ENCODE assay signal across 16 mouse cellular contexts in genomic region chr6:61210061-61210737, GRCm38 (mm10). TPM values are rescaled to one million over a fixed set of nuclear protein-coding genes. Genes with fewer than 3 reads are reported as not detected.
DNase-seq lines count a peak whose midpoint lies in the region; ATAC-seq lines count a peak whose summit lies in the region.
"Had no signal": no experiment of that assay in that cellular context is flagged by ENCODE, and none has a peak within 500 bp of the region (broad histone marks: within the 10 kb centered on the region; RNA-seq: fewer than 3 reads in every experiment).

No protein-coding gene starts in this region.

- peak; percentile 37 for DNase-seq in forebrain, embryonic 14.5 days (ENCODE audit: low spot score)
- DNase-seq in 3T3-L1 (ENCODE audit: low read depth, low spot score): peak; percentile 65
- DNase-seq in mesoderm, embryonic 11.5 days (ENCODE audit: low read depth, low spot score): peak; percentile 44
- no peak for DNase-seq in left cerebral cortex, postnatal 25 days (ENCODE audit: low spot score in 2 of 2)
- DNase-seq in cerebellum, postnatal 25 days: no peak
- DNase-seq: adrenal gland, postnatal 25 days; cerebellum, adult 11-12 months; heart, postnatal 14 days; liver, embryonic 13.5 days; lung, postnatal 4 days; thymus, postnatal 25 days had no signal

- no peaks in the 10 kb centered on the region for H3K9me3 ChIP-seq in forebrain, embryonic 14.5 days (replicated peaks; ENCODE audit: control insufficient read depth, low read length)
- H3K9me3 ChIP-seq in forebrain, embryonic 12.5 days: no peaks in the 10 kb centered on the region
- no peaks in the 10 kb centered on the region for H3K9me3 ChIP-seq in forebrain, embryonic 16.5 days (ENCODE audit: control insufficient read depth, low read length)
- H3K9me3 ChIP-seq in intestine, embryonic 15.5 days: no peaks in the 10 kb centered on the region
- H3K9me3 ChIP-seq: embryonic facial prominence, embryonic 10.5 days; liver, embryonic 13.5 days had no signal

- no peaks in the 10 kb centered on the region for H3K36me3 ChIP-seq in forebrain, embryonic 14.5 days (ENCODE audit: control insufficient read depth, insufficient read depth, low read length)
- no peaks in the 10 kb centered on the region for H3K36me3 ChIP-seq in forebrain, embryonic 12.5 days (replicated peaks)
- no peaks in the 10 kb centered on the region for H3K36me3 ChIP-seq in forebrain, embryonic 16.5 days (ENCODE audit: control insufficient read depth, insufficient read depth)
- no peaks in the 10 kb centered on the region for H3K36me3 ChIP-seq in intestine, embryonic 15.5 days
- H3K36me3 ChIP-seq: embryonic facial prominence, embryonic 10.5 days; liver, embryonic 13.5 days had no signal

- H3K4me1 ChIP-seq in forebrain, embryonic 14.5 days (ENCODE audit: control insufficient read depth, insufficient read depth, low read length): peaks cover 5% of the 10 kb centered on the region
- H3K4me1 ChIP-seq in forebrain, embryonic 12.5 days: peaks cover 6% of the 10 kb centered on the region
- H3K4me1 ChIP-seq in forebrain, embryonic 16.5 days (replicated peaks; ENCODE audit: control insufficient read depth, insufficient read depth, low read length): peaks cover 5% of the 10 kb centered on the region; the same call in 1 of the 2 replicates
- no peaks in the 10 kb centered on the region for H3K4me1 ChIP-seq in intestine, embryonic 15.5 days (replicated peaks)
- H3K4me1 ChIP-seq: liver, embryonic 13.5 days had no signal

- ATAC-seq in forebrain, embryonic 14.5 days: peak; percentile 54; the same call in 1 of the 2 replicates
- no peak; the same call in 1 of the 2 replicates for ATAC-seq in forebrain, embryonic 12.5 days (ENCODE audit: low FRiP score)
- peak; percentile 67; the same call in 1 of the 2 replicates for ATAC-seq in forebrain, embryonic 16.5 days
- ATAC-seq in intestine, embryonic 15.5 days: no peak

- H3K4me2 ChIP-seq in forebrain, embryonic 14.5 days (ENCODE audit: low read length): no peak overlapping the region
- H3K4me2 ChIP-seq in forebrain, embryonic 12.5 days: no peak overlapping the region
- H3K4me2 ChIP-seq in forebrain, embryonic 16.5 days (ENCODE audit: low read length): no peak overlapping the region
- no peak overlapping the region for H3K4me2 ChIP-seq in intestine, embryonic 15.5 days (replicated peaks)
- H3K4me2 ChIP-seq: liver, embryonic 13.5 days had no signal

- intact Hi-C loops in left cerebral cortex, postnatal 25 days (cut with DNase I): no loop called here

- 60% methylated on average over 4 of the region's 4 CpGs for WGBS in forebrain, embryonic 14.5 days
- 58% methylated on average over 4 of the region's 4 CpGs for WGBS in forebrain, embryonic 12.5 days
- WGBS in forebrain, embryonic 16.5 days: 48% methylated on average over 4 of the region's 4 CpGs
- WGBS in intestine, embryonic 15.5 days: 61% methylated on average over 4 of the region's 4 CpGs

- H3K27me3 ChIP-seq in forebrain, embryonic 14.5 days (replicated peaks; ENCODE audit: control insufficient read depth, insufficient read depth, low read length): no peaks in the 10 kb centered on the region
- no peaks in the 10 kb centered on the region for H3K27me3 ChIP-seq in forebrain, embryonic 12.5 days
- no peaks in the 10 kb centered on the region for H3K27me3 ChIP-seq in forebrain, embryonic 16.5 days (replicated peaks; ENCODE audit: control insufficient read depth, insufficient read depth, low read length)
- H3K27me3 ChIP-seq in intestine, embryonic 15.5 days (replicated peaks): no peaks in the 10 kb centered on the region
- H3K27me3 ChIP-seq: liver, embryonic 13.5 days had no signal

- no peak overlapping the region for H3K4me3 ChIP-seq in forebrain, embryonic 14.5 days (ENCODE audit: low read depth, low read length)
- no peak overlapping the region for H3K4me3 ChIP-seq in forebrain, embryonic 12.5 days (replicated peaks)
- H3K4me3 ChIP-seq in forebrain, embryonic 16.5 days (replicated peaks; ENCODE audit: low read length): no peak overlapping the region
- no peak overlapping the region for H3K4me3 ChIP-seq in intestine, embryonic 15.5 days (replicated peaks)
- H3K4me3 ChIP-seq: embryonic facial prominence, embryonic 10.5 days; left cerebral cortex, adult 2 months; liver, embryonic 13.5 days had no signal

- no peak overlapping the region; the same call in 1 of the 2 replicates for H3K27ac ChIP-seq in forebrain, embryonic 14.5 days (ENCODE audit: low read depth, low read length)
- H3K27ac ChIP-seq in forebrain, embryonic 12.5 days: no peak overlapping the region; the same call in 1 of the 2 replicates
- H3K27ac ChIP-seq in forebrain, embryonic 16.5 days (ENCODE audit: low read length): no peak overlapping the region
- no peak overlapping the region for H3K27ac ChIP-seq in intestine, embryonic 15.5 days
- H3K27ac ChIP-seq: embryonic facial prominence, embryonic 10.5 days; left cerebral cortex, adult 2 months; liver, embryonic 13.5 days had no signal

- H3K9ac ChIP-seq in forebrain, embryonic 14.5 days (ENCODE audit: low read length): 0 out of 2 replicates have a peak overlapping the region, but pooled peaks have one; percentile 8
- no peak overlapping the region for H3K9ac ChIP-seq in forebrain, embryonic 12.5 days
- 0 out of 2 replicates have a peak overlapping the region, but pooled peaks have one; percentile 5 for H3K9ac ChIP-seq in forebrain, embryonic 16.5 days (replicated peaks; ENCODE audit: low read depth, low read length)
- H3K9ac ChIP-seq in intestine, embryonic 15.5 days: no peak overlapping the region
- H3K9ac ChIP-seq: liver, embryonic 13.5 days had no signal

RNA-seq across cellular contexts. Expression of gene Ccser1, which starts 30.1 kb away (rescaled TPM):
- polyA plus RNA-seq in forebrain, embryonic 14.5 days (2014; fragmentation: Nextera tagmentation; extraction: Ambion mirVana): 16.9 and 18.3 TPM in 2 replicates
- polyA plus RNA-seq in forebrain, embryonic 12.5 days (2016; fragmentation: Nextera tagmentation; extraction: Ambion mirVana): 17.3 and 23.5 TPM in 2 replicates
- 20.4 and 26.2 TPM in 2 replicates for polyA plus RNA-seq in forebrain, embryonic 16.5 days (2015; fragmentation: Nextera tagmentation; extraction: Ambion mirVana)
- polyA plus RNA-seq in intestine, embryonic 15.5 days (2015; fragmentation: Nextera tagmentation; extraction: Ambion mirVana): 4.9 and 5.6 TPM in 2 replicates
- total RNA-seq in left cerebral cortex, postnatal 25 days (2021): 10 to 100 TPM; 30.1 to 33.7 TPM

Comparison
In these comparisons a context has a peak if more than half of its experiments do, and no peak if none do; other contexts are left out.
1. ATAC-seq: peak in forebrain, embryonic 14.5 days (single experiment) and forebrain, embryonic 16.5 days (single experiment); none in forebrain, embryonic 12.5 days (single experiment) and intestine, embryonic 15.5 days (single experiment).
2. H3K9ac ChIP-seq: peak in forebrain, embryonic 14.5 days (single experiment) and forebrain, embryonic 16.5 days (single experiment); none in forebrain, embryonic 12.5 days (single experiment) and intestine, embryonic 15.5 days (single experiment).
3. DNase-seq: peak in forebrain, embryonic 14.5 days (single experiment), 3T3-L1 (single experiment) and mesoderm, embryonic 11.5 days (single experiment); none in left cerebral cortex, postnatal 25 days (0 of 2) and cerebellum, postnatal 25 days (0 of 2).